Mouse (Mus musculus): ENCODE measurements around the gene Slc6a5. TPM values are rescaled to one million over a fixed set of nuclear protein-coding genes. Genes with fewer than 3 reads are reported as not detected.
A peak's percentile ranks its signal among the peaks of the same experiment; 100 is the strongest.

Slc6a5 gene
- total and polyA plus RNA-seq, 3 experiments = not detected

- H3K79me2 ChIP-seq (ENCODE audit: control insufficient read depth, insufficient read depth, low read length, poor library complexity) = no peaks in the 10 kb centered on the region
- H3K27me3 ChIP-seq (ENCODE audit: control insufficient read depth in 1 of 2, insufficient read depth in 2 of 2, low read length in 2 of 2) = no peaks in the 10 kb centered on the region
- H3K27ac ChIP-seq (ENCODE audit: control insufficient read depth, low read depth, low read length) = no peak overlapping the region
- H3K9ac ChIP-seq (ENCODE audit: control insufficient read depth, low read depth, low read length, poor library complexity, severe bottlenecking) = no peak overlapping the region
- no peak overlapping the region for H3K4me3 ChIP-seq (ENCODE audit: control insufficient read depth in 1 of 2, insufficient read depth in 1 of 2, low read depth in 2 of 2, low read length in 2 of 2)
- DNase-seq (ENCODE audit: low read depth, low spot score) = peak; percentile 52
- H3K4me1 ChIP-seq (ENCODE audit: control insufficient read depth in 1 of 2, insufficient read depth in 2 of 2, low read length in 2 of 2) = peaks cover 0 to 4% of the 10 kb centered on the region in 2 experiments; a peak in 2 of 4 replicates
- H3K9me3 ChIP-seq (replicated peaks; ENCODE audit: insufficient read depth, low read length) = no peaks in the 10 kb centered on the region
- TF ChIP-seq USF1 (IDR thresholded peaks at IDR 0.05; ENCODE audit: low read depth, low read length) (no peak), NELFE (IDR thresholded peaks at IDR 0.05; ENCODE audit: low read depth, low read length) (no peak), TCF12 (IDR thresholded peaks at IDR 0.05; ENCODE audit: low read depth, low read length) (no peak), CHD2 (IDR thresholded peaks at IDR 0.05; ENCODE audit: low read length) (no peak), E2F4 (IDR thresholded peaks at IDR 0.05; ENCODE audit: borderline replicate concordance, low read depth, low read length) (no peak), ZKSCAN1 (IDR thresholded peaks at IDR 0.05; ENCODE audit: low read depth, low read length) (no peak), RAD21 (IDR thresholded peaks at IDR 0.05; ENCODE audit: low read depth, low read length) (no peak), TBP (IDR thresholded peaks at IDR 0.05; ENCODE audit: low read depth, low read length) (no peak), CHD1 (IDR thresholded peaks at IDR 0.05; ENCODE audit: low read depth, low read length) (no peak), GATA1 (IDR thresholded peaks at IDR 0.05; ENCODE audit: low read depth, low read length) (peak; percentile 49), NRF1 (IDR thresholded peaks at IDR 0.05; ENCODE audit: insufficient read depth, low read depth, low read length, poor library complexity, severe bottlenecking) (no peak), ETS1 (IDR thresholded peaks at IDR 0.05; ENCODE audit: low read depth, low read length) (peak; percentile 72), POLR2AphosphoS5 (IDR thresholded peaks at IDR 0.05; ENCODE audit: borderline replicate concordance, low read depth, low read length) (no peak), RCOR1 (IDR thresholded peaks at IDR 0.05; ENCODE audit: low read depth, low read length) (no peak), MXI1 (IDR thresholded peaks at IDR 0.05; ENCODE audit: low read depth, low read length) (no peak), USF2 (IDR thresholded peaks at IDR 0.05; ENCODE audit: borderline replicate concordance in 1 of 2, insufficient read depth in 1 of 2, low read depth in 1 of 2, low read length in 2 of 2) (no peak), ELF1 (IDR thresholded peaks at IDR 0.05; ENCODE audit: low read depth, low read length) (no peak), ZNF384 (IDR thresholded peaks at IDR 0.05; ENCODE audit: low read depth, low read length) (no peak), POLR2AphosphoS2 (IDR thresholded peaks at IDR 0.05; ENCODE audit: low read length) (no peak), UBTF (IDR thresholded peaks at IDR 0.05; ENCODE audit: borderline replicate concordance, insufficient read depth, low read depth, low read length) (no peak), GABPA (IDR thresholded peaks at IDR 0.05; ENCODE audit: low read depth, low read length) (peak; percentile 83; the same call in 1 of the 2 replicates), ZC3H11A (IDR thresholded peaks at IDR 0.05; ENCODE audit: low read depth, low read length) (no peak), EP300 (IDR thresholded peaks at IDR 0.05; ENCODE audit: low read depth in 1 of 2, low read length in 2 of 2) (peak; percentile 17 to 27; a peak in 1 of 4 replicates), MAFK (IDR thresholded peaks at IDR 0.05; ENCODE audit: borderline replicate concordance, low read depth, low read length) (peak; percentile 98), ZMIZ1 (IDR thresholded peaks at IDR 0.05; ENCODE audit: low read depth, low read length) (no peak), KAT2A (conservative IDR thresholded peaks at IDR 0.05; ENCODE audit: low read depth, low read length) (no peak), BHLHE40 (IDR thresholded peaks at IDR 0.05; ENCODE audit: borderline replicate concordance, low read depth, low read length) (no peak), HCFC1 (IDR thresholded peaks at IDR 0.05; ENCODE audit: low read depth, low read length) (no peak), SMC3 (IDR thresholded peaks at IDR 0.05; ENCODE audit: low read depth, low read length) (no peak), MEF2A (IDR thresholded peaks at IDR 0.05; ENCODE audit: extremely low read depth, insufficient replicate concordance, low read depth, low read length, poor library complexity, severe bottlenecking) (no peak), MAX (IDR thresholded peaks at IDR 0.05; ENCODE audit: low read length) (no peak), POLR2A (IDR thresholded peaks at IDR 0.05; ENCODE audit: control insufficient read depth in 1 of 2, insufficient read depth in 1 of 2, low read depth in 1 of 2, low read length in 2 of 2, poor library complexity in 1 of 2) (no peak), SIN3A (IDR thresholded peaks at IDR 0.05; ENCODE audit: low read length) (no peak), MYB (IDR thresholded peaks at IDR 0.05; ENCODE audit: low read depth, low read length) (no peak), JUND (IDR thresholded peaks at IDR 0.05; ENCODE audit: low read depth, low read length) (no peak), TAL1 (IDR thresholded peaks at IDR 0.05; ENCODE audit: low read length) (no peak), MYC (IDR thresholded peaks at IDR 0.05; ENCODE audit: low read depth, low read length) (no peak)
- H3K36me3 ChIP-seq (ENCODE audit: control insufficient read depth in 1 of 2, insufficient read depth in 2 of 2, low read length in 2 of 2) = peaks cover 0 to 11% of the 10 kb centered on the region in 2 experiments; a peak in 3 of 4 replicates
Measured at GRCm38 (mm10) chr7:49863753-49864152, 46.2 kb upstream of the Slc6a5 start.

All from MEL (cell line).